Mouse (Mus musculus) CH12.LX (cell line): ENCODE data around the gene Zfp414.

ENCODE experiments used
- CTCF ChIP-seq, 2 experiments: IDR thresholded peaks in 1 of 2; conservative IDR thresholded peaks in 1 of 2; 2 replicates each; pipeline ENCODE4 v1.5.1; 2011 to 2012; ENCODE audit warnings: low read depth in 2 of 2, low read length in 2 of 2, improper control_type of control experiment in 1 of 2, inconsistent platforms in 1 of 2, mild to moderate bottlenecking in 1 of 2, moderate library complexity in 1 of 2
- POLR2A ChIP-seq: IDR thresholded peaks from 2 replicates; pipeline ENCODE4 v1.6.1; 2011; ENCODE audit warnings: low read depth, mild to moderate bottlenecking, improper control_type of control experiment, low read length
- USF1 ChIP-seq: IDR thresholded peaks from 2 replicates; pipeline ENCODE4 v1.6.1; 2014; ENCODE audit warnings: low read depth, mild to moderate bottlenecking, inconsistent platforms, low read length, improper control_type of control experiment

GRCm38 (mm10) chr17:33607273-33607672 is 21.6 kb upstream of the Zfp414 start:
- no peak for TF ChIP-seq CTCF (conservative IDR thresholded peaks at IDR 0.05 in 1 of 2, IDR thresholded peaks at IDR 0.05 in 1 of 2; ENCODE audit: low read depth in 2 of 2, low read length in 2 of 2)
- TF ChIP-seq POLR2A: no peak
- no peak for TF ChIP-seq USF1
